Mouse (Mus musculus) kidney, adult 18-20 months (tissue): ENCODE measurements around the gene Olfr699.
"Not testable (repeated sequence)": the region's sequence is repeated elsewhere in the genome, so short reads cannot be mapped to it uniquely, and the experiment has no call there.

ENCODE experiments used
- DNase-seq: peaks from one replicate; pipeline ENCODE4 v3.0.0; 2021

Olfr699 gene

DNA sequence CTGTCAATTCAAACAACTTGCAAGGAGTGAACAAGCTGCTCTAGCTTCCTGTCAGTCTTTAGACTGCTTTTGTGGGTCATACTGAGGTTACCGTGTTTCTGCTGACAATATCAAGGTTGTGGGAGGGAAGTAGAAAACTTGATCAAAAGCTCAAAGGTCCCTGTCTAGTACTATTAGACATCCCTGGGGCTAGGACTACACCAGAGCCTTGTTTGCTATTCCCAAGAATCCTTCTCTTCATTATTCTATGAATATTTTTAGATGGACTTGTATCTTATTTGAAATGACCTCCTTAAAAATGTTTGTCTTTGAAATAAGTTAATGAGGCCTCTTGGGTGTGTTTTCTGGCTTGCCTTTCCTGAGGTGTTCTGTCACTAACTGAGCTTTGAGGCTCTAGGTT, at the start of gene Olfr699:
TSS of gene Olfr699 (minus strand) at position 101 of the 400 bp plus-strand sequence.
- no peak for DNase-seq

DNA sequence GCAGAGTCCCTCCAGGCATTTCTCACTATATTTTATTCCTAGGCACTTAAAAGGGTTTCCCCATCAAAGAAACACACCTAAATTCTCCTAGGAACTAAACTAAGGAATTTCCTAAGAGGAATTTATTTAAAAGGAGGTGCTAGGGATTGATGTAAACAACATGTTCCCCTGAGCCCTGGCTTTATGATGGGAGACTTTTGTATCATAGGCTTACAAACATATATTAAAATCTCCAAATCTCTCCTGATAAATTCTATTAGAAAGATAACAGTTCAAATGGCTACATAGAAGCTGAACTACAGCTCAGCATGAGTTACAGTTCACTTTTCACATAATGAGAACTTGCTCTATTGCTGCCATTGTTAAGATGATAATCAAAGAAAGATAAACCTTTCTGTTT, 40.8 kb upstream of the Olfr699 start, which contains the start of gene Olfr702:
TSS of gene Olfr702 (minus strand) at position 101 of the 400 bp plus-strand sequence.
- DNase-seq = no peak

DNA sequence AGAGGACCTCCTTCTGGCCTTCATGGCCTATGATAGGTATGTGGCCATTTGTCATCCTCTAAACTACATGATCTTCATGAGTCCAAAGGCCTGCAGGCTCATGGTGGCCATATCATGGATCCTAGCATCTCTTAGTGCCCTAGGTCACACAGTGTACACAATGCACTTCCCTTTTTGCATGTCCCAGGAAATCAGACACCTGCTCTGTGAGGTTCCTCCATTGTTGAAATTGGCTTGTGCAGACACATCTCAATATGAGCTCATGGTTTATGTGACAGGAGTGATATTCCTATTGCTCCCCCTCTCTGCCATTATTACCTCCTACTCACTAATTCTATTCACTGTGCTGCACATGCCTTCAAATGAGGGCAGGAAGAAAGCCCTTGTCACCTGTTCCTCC, 25.4 kb upstream of the Olfr699 start:
- no peak for DNase-seq

DNA sequence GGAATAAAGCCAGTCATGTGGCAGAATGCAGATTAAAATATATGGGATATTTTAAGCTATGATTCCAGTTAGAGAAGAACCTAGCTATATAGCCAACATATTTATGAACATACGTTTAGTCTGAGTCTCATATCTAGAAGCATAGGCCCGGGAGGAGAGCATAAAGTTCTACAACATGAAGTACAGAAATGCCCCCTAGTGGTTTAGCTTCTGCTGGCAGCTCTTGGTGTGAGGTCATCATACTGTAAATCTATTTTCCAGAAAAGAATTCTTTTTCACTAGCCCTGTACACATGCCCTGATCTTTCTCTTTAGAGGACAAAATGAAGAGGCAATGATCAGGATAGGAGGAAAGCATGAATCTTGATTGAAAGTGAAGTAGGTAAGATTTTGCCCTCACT, 22.8 kb upstream of the Olfr699 start:
- no peak for DNase-seq

DNA sequence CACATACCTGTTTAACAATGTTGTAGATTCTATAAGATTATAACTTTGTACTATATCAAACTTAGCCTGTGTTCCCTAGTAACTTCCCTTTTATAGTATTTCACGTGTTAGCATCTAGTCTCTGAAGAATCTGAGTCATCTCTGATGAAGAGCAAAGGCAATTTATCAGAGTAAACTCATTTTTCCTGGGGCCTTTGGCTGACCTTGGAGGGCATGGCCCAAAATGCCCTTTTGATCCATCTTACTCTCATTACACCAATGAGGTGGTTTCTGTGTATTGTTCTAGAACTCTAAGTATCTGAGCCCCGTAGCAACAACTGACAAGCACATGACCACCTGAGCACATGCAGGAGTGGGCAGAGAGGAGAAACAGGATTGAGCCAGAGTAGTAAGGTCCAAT, 20.8 kb upstream of the Olfr699 start, which contains the start of gene Olfr701:
TSS of gene Olfr701 (plus strand) at position 301 of the 400 bp plus-strand sequence.
- no peak for DNase-seq

DNA sequence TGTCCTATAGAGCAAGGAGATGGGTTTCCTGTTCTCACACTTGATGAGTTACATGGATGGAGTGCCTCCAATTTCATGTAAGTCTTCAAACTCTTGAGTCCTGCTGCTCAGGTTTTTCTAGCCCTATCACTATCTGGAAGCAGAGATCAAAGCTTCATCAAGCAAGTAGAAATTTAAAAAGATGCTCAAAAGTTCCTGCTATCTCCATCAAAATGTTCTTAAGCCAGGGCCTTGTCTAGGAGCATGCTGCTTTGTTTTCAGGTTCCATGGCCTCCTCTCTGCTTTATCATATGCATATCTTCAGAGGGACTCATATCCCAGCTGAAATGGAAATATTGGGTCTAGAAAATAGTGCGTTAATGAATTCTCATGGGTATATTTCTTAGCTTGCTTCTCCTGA, 15.7 kb upstream of the Olfr699 start, which contains the start of gene Olfr700:
TSS of gene Olfr700 (minus strand) at position 101 of the 400 bp plus-strand sequence.
- DNase-seq = no peak

DNA sequence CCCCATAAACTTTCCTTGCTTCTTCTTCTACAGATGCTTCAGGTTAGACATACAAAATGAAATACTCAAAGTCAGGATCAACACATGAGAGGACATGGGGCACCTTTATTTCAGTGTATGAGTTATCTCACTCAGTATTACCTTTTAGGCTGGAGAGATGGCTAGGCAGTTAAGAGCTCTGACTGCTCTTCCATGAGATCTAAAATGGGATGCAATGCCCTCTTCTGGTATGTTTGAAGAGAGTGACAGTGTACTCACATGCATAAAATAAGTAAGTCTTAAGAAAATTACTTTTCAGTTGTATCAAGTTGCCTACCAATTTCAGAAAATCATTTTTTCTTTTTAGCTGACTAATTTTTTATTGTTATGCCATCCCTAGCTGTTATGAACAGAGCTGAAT, 4.7 kb downstream of the Olfr699 start:
- no peak for DNase-seq

DNA sequence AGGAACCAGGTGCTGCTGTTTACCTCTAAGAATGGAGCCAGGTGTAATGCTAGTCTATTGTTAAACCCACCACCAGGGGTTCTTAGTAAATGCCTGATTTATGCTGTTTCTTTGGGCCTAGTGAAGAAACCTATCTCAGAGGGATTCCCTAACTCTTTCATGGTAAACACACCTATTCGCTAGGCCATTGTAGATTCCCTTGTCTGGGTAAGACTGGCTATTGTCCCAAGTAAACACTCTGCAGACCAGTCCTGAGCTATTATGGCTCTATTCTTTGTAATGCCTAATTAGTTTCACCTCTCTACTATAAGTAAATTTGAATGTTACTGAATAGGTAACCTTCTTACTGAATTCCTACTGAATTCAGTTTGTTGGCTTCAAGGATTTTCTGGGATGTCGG, 32.0 kb downstream of the Olfr699 start:
- not testable (repeated sequence) for DNase-seq

DNA sequence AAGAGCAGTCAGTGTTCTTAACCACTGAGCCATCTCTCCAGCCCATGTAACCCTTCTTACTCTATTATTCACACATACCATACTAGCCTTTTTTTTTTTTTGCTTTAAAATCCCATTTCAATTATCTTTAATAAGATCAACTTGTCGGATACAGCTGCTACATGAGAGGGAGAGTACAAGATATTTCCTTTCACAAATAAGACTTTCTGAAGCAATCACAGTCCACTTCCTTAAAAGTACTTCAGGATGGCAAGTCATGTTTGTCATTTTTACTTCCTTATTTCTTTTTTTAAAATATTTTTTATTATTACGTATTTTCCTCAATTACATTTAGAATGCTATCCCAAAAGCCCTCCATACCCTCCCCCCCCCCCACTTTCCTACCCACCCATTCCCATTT, 34.2 kb downstream of the Olfr699 start:
- no peak for DNase-seq

DNA sequence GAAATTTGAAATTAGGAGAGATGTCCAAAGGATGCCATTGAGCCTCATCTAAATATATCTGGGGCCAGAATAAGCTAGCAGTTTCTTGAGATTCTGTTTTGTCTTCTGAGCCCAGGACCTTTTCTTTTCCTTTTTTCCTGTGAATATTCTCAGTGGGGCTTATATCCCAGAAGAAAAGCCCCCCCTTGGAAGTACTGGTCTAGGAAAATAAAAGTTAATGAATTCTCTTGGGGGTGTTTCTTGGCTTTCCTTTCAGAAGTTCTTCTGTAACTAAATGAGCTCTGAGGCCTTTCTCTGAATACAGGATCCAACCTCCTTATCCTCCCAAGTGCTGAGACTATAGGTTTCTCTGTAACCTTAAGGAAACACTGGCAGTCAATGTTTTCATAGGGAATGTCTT, 37.7 kb downstream of the Olfr699 start, which contains the start of gene Olfr698:
TSS of gene Olfr698 (minus strand) at position 101 of the 400 bp plus-strand sequence.
- DNase-seq = no peak

DNA sequence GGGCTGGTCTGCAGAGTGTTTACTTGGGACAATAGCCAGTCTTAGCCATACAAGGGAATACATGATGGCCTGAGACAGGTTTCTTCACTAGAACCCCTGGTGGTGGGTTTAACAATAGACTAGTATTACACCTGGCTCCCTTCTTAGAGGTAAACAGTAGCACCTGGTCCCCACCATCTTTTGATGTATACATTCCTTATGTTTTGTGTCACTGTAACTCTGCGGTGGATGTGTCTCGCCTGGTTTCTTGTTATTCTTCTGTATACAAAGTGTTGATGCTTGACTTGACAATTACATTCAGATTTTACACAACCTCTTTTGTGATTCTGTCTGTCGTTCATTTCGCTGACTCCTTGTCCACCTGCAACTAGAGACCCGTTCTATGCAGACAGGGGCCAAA, 47.2 kb downstream of the Olfr699 start:
- DNase-seq = no peak

DNA sequence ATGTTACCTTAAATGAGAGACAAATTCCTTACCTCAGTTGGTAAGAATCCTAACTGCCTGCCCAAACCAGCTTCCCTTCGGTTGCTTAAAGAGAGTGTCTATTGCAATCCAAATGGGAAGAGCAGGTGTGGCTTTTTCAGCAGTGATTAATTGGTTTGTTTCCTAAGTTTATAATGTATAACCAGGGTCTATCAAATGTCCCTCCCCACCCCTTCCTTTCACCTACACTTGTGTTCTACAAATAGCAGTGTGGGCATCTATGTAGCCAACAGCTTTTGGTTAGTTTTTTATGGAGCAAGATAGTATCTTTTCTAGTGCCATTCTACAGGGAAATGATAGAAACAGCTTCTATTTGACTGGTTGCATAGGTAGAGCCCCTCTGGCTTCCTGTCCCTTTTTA, 50.7 kb downstream of the Olfr699 start, which contains the start of gene Olfr697:
TSS of gene Olfr697 (minus strand) at position 101 of the 400 bp plus-strand sequence.
- no peak for DNase-seq
